21 mouse cellular contexts compared by ENCODE assay signal in the genomic region with DNA sequence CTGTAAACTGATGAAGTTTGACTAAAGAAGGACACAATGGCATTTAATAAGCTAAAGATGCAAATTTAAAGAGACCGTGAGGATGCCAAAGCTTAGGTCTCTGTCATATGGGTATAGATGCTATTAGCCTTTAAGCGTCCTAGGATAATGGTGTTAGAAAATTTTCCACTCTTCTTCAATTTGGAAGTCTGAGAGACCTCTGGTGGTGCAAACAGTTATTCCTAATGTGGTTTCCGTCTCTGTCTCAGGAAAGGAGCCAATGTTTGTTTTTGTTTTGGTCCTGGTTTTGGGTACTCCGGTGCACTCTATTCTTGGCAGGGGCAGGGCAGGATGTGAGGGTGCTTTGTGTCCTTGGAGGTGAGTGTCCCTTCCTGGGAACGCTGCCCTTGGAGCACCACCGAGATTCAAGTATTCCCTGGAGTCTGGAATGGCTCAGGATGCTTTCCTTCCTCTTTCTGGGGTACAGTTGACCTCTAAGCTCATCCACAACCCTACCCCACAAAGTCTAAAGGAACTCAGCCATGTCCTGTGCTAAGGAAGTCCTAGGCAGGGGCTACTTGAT. TPM values are rescaled to one million over a fixed set of nuclear protein-coding genes. Genes with fewer than 3 reads are reported as not detected.
A peak's percentile ranks its signal among the peaks of the same experiment; 100 is the strongest.
DNase-seq lines count a peak whose midpoint lies in the region; ATAC-seq and TF ChIP-seq lines count a peak whose summit lies in the region.
"Had no signal": no experiment of that assay in that cellular context is flagged by ENCODE, and none has a peak within 500 bp of the region (broad histone marks: within the 10 kb centered on the region; RNA-seq: fewer than 3 reads in every experiment).

No protein-coding gene starts in this region.

- H3K4me3 ChIP-seq in gastrocnemius, adult 2 months: no peak overlapping the region
- H3K4me3 ChIP-seq in hindbrain, postnatal 0 days (ENCODE audit: low read length): no peak overlapping the region
- H3K4me3 ChIP-seq in hindbrain, embryonic 14.5 days (replicated peaks; ENCODE audit: low read length): no peak overlapping the region
- no peak overlapping the region for H3K4me3 ChIP-seq in left cerebral cortex, adult 2 months
- H3K4me3 ChIP-seq: erythroblast, embryonic 14.5 days; hindbrain, embryonic 12.5 days; midbrain, embryonic 12.5 days; myocyte; stomach, embryonic 15.5 days had no signal

- no peak overlapping the region for H3K4me2 ChIP-seq in hindbrain, postnatal 0 days (ENCODE audit: low read depth, low read length)
- H3K4me2 ChIP-seq in hindbrain, embryonic 14.5 days (replicated peaks): no peak overlapping the region
- H3K4me2 ChIP-seq: hindbrain, embryonic 12.5 days; midbrain, embryonic 12.5 days; stomach, embryonic 15.5 days had no signal

- intact Hi-C loops in gastrocnemius, adult 2 months (cut with DNase I): no loop called here
- intact Hi-C loops in left cerebral cortex, adult 2 months (cut with DNase I): no loop called here
- intact Hi-C loops in left cerebral cortex, postnatal 25 days (cut with DNase I): no loop called here

- TF ChIP-seq CTCF in gastrocnemius, adult 2 months (IDR thresholded peaks at IDR 0.05): peak; percentile 24; the same call in 1 of the 2 replicates
- TF ChIP-seq CTCF in hindbrain, postnatal 0 days (IDR thresholded peaks at IDR 0.05; ENCODE audit: low read depth): peak; percentile 42
- TF ChIP-seq CTCF in left cerebral cortex, adult 2 months (IDR thresholded peaks at IDR 0.05): peak; percentile 14

- peaks cover 9% of the 10 kb centered on the region; the same call in 1 of the 2 replicates for H3K4me1 ChIP-seq in hindbrain, postnatal 0 days (ENCODE audit: insufficient read depth, low read length)
- peaks cover 15% of the 10 kb centered on the region for H3K4me1 ChIP-seq in hindbrain, embryonic 14.5 days (replicated peaks; ENCODE audit: control insufficient read depth, insufficient read depth, low read length)
- H3K4me1 ChIP-seq: midbrain, embryonic 12.5 days had no signal

- no peaks in the 10 kb centered on the region for H3K36me3 ChIP-seq in hindbrain, postnatal 0 days (ENCODE audit: insufficient read depth, low read length)
- no peaks in the 10 kb centered on the region for H3K36me3 ChIP-seq in hindbrain, embryonic 14.5 days (replicated peaks; ENCODE audit: control insufficient read depth, insufficient read depth)
- H3K36me3 ChIP-seq: hindbrain, embryonic 12.5 days; midbrain, embryonic 12.5 days; stomach, embryonic 15.5 days had no signal

- DNase-seq in gastrocnemius, adult 2 months: no peak
- DNase-seq in gastrocnemius, adult 18-20 months (ENCODE audit: low spot score): no peak
- DNase-seq in hindbrain, postnatal 0 days (ENCODE audit: low spot score): no peak
- DNase-seq in hindbrain, embryonic 14.5 days (ENCODE audit: low spot score): no peak
- DNase-seq in left cerebral cortex, adult 2 months (ENCODE audit: extremely low spot score in 1 of 2, low spot score in 2 of 2): no peak
- no peak for DNase-seq in left cerebral cortex, postnatal 25 days (ENCODE audit: low spot score in 2 of 2)
- DNase-seq in kidney, postnatal 25 days: peak; percentile 43 to 83
- DNase-seq in frontal cortex, postnatal 25 days (ENCODE audit: low spot score in 2 of 2): no peak
- DNase-seq: cerebellum, postnatal 14 days; gastrocnemius, postnatal 14 days; lung, postnatal 4 days; right cerebral cortex, adult 18-20 months; spleen, adult 18-20 months; thymus, postnatal 14 days had no signal

- H3K27me3 ChIP-seq in hindbrain, postnatal 0 days (ENCODE audit: insufficient read depth, low read length): no peaks in the 10 kb centered on the region
- H3K27me3 ChIP-seq in hindbrain, embryonic 14.5 days (ENCODE audit: control insufficient read depth, insufficient read depth, low read length): no peaks in the 10 kb centered on the region
- H3K27me3 ChIP-seq: hindbrain, embryonic 12.5 days; midbrain, embryonic 12.5 days; stomach, embryonic 15.5 days had no signal

- WGBS in hindbrain, postnatal 0 days: 71% methylated on average over 6 of the region's 6 CpGs
- 84% methylated on average over 6 of the region's 6 CpGs for WGBS in hindbrain, embryonic 14.5 days

- H3K27ac ChIP-seq in gastrocnemius, adult 2 months: peak overlapping the region; percentile 52
- H3K27ac ChIP-seq in hindbrain, postnatal 0 days: no peak overlapping the region
- no peak overlapping the region for H3K27ac ChIP-seq in hindbrain, embryonic 14.5 days
- H3K27ac ChIP-seq in left cerebral cortex, adult 2 months: no peak overlapping the region
- H3K27ac ChIP-seq: hindbrain, embryonic 12.5 days; liver, embryonic 14.5 days; midbrain, embryonic 12.5 days; stomach, embryonic 15.5 days had no signal

- no peak for ATAC-seq in hindbrain, postnatal 0 days
- ATAC-seq in hindbrain, embryonic 14.5 days (ENCODE audit: low FRiP score): no peak
- ATAC-seq: forebrain, embryonic 16.5 days had no signal

- H3K9me3 ChIP-seq in hindbrain, postnatal 0 days (ENCODE audit: low read length): no peaks in the 10 kb centered on the region
- H3K9me3 ChIP-seq in hindbrain, embryonic 14.5 days (ENCODE audit: control insufficient read depth, low read length): no peaks in the 10 kb centered on the region
- H3K9me3 ChIP-seq: hindbrain, embryonic 12.5 days; midbrain, embryonic 12.5 days; stomach, embryonic 15.5 days had no signal

- no peak overlapping the region for H3K9ac ChIP-seq in hindbrain, postnatal 0 days (replicated peaks; ENCODE audit: low read length)
- H3K9ac ChIP-seq in hindbrain, embryonic 14.5 days: no peak overlapping the region
- H3K9ac ChIP-seq: hindbrain, embryonic 12.5 days; liver, embryonic 14.5 days; midbrain, embryonic 12.5 days; stomach, embryonic 15.5 days had no signal

RNA-seq across cellular contexts. Expression of gene Umps, which starts 39.5 kb away (rescaled TPM):
- total RNA-seq in gastrocnemius, adult 2 months (2021): 1 to 10 TPM; 5.3 to 7.3 TPM
- 1 to 10 TPM; 5.8 to 6.8 TPM for total RNA-seq in gastrocnemius, adult 18-20 months (2021)
- total RNA-seq in hindbrain, postnatal 0 days (2014; rRNA removed): 16.7 and 23.6 TPM in 2 replicates
- polyA plus RNA-seq in hindbrain, postnatal 0 days (2015; fragmentation: Nextera tagmentation; extraction: Ambion mirVana): 23.0 and 23.7 TPM in 2 replicates
- 24.2 and 28.5 TPM in 2 replicates for polyA plus RNA-seq in hindbrain, embryonic 14.5 days (2014; fragmentation: Nextera tagmentation; extraction: Ambion mirVana)
- total RNA-seq in left cerebral cortex, adult 2 months (2021): 10 to 100 TPM; 14.4 to 15.0 TPM
- total RNA-seq in left cerebral cortex, postnatal 25 days (2021): 10 to 100 TPM; 15.2 to 16.1 TPM

Comparison
In these comparisons a context has a peak if more than half of its experiments do, and no peak if none do; other contexts are left out.
1. DNase-seq: peak in kidney, postnatal 25 days (2 of 2); none in gastrocnemius, adult 2 months (single experiment), gastrocnemius, adult 18-20 months (single experiment), hindbrain, postnatal 0 days (single experiment), hindbrain, embryonic 14.5 days (single experiment), left cerebral cortex, adult 2 months (0 of 2), left cerebral cortex, postnatal 25 days (0 of 2) and frontal cortex, postnatal 25 days (0 of 2).
2. Peak in every context shown above with its lines, with median percentiles within 50 percentile points of each other: CTCF ChIP-seq.